Mouse (Mus musculus): ENCODE measurements around the gene 1700001P01Rik. TPM values are rescaled to one million over a fixed set of nuclear protein-coding genes. Genes with fewer than 3 reads are reported as not detected.

The 1700001P01Rik gene
- total RNA-seq, 2 experiments from 2014 or later, result 0.63 to 1.3 TPM

Small RNA genes lying within 50 kb of the gene (microRNA-seq; reads per million reads assigned to microRNA genes)
- gene Mir8102, result 0.20 to 0.37 reads per million in 2 experiments

Other genes with a start within 250 kb of the 1700001P01Rik start
- 100 to 1,000 TPM; 260 to 270 TPM for gene Srcin1, start 199.7 kb downstream of the 1700001P01Rik start, total RNA-seq (2021)
- gene Epop, start 146.2 kb downstream of the 1700001P01Rik start, total RNA-seq (2021), result 10 to 100 TPM; 28.8 to 34.3 TPM
- gene Mllt6, start 112.5 kb downstream of the 1700001P01Rik start, total RNA-seq (2021), result 100 to 1,000 TPM in 1 of 2 experiments, 10 to 100 TPM in 1; 88.5 to 105 TPM
- 10 to 100 TPM; 47.0 to 55.1 TPM for gene Cisd3, start 90.1 kb downstream of the 1700001P01Rik start, total RNA-seq (2021)
- gene Pcgf2, start 75.4 kb downstream of the 1700001P01Rik start, total RNA-seq (2021), result 10 to 100 TPM; 19.7 to 27.9 TPM
- gene Psmb3, start 72.5 kb downstream of the 1700001P01Rik start, total RNA-seq (2021), result 100 to 1,000 TPM; 125 to 144 TPM
- 100 to 1,000 TPM; 104 to 105 TPM for gene Pip4k2b, start 31.2 kb downstream of the 1700001P01Rik start, total RNA-seq (2021)
- 10 to 100 TPM; 19.2 to 20.6 TPM for gene Cwc25, start 9.4 kb downstream of the 1700001P01Rik start, total RNA-seq (2021)
- gene Rpl23, start 6.5 kb upstream of the 1700001P01Rik start, total RNA-seq (2021), result 100 to 1,000 TPM; 327 to 397 TPM
- gene Lasp1, start 23.1 kb upstream of the 1700001P01Rik start, total RNA-seq (2021), result 100 to 1,000 TPM; 102 to 114 TPM
- 10 to 100 TPM; 66.2 to 71.6 TPM for gene B230217C12Rik, start 64.9 kb upstream of the 1700001P01Rik start, total RNA-seq (2021)
- gene Fbxo47, start 108.2 kb upstream of the 1700001P01Rik start, total RNA-seq (2021), result 1 to 10 TPM; 1.2 to 1.9 TPM
- gene Plxdc1, start 210.5 kb upstream of the 1700001P01Rik start, total RNA-seq (2021), result 1 to 10 TPM; 8.2 to 9.1 TPM
- gene Arl5c, start 220.3 kb upstream of the 1700001P01Rik start, total RNA-seq (2021), result 1 to 10 TPM in 1 of 2 experiments, under 1 TPM in 1; 0.71 to 1.2 TPM
- gene Cacnb1, start 247.1 kb upstream of the 1700001P01Rik start, total RNA-seq (2021), result 100 to 1,000 TPM; 138 to 144 TPM